Mouse (Mus musculus): ENCODE measurements around the gene Hdhd3.

Gene Hdhd3

GRCm38 (mm10) chr4:62503374-62503970 is at the start of gene Hdhd3:
Gene Hdhd3, minus strand, starts transcription at chr4:62503467.
- DNase-seq (ENCODE audit: low read depth): no peak

- DNase-seq (ENCODE audit: low read depth): peak; percentile 72
Observed at GRCm38 (mm10) chr4:62551966-62552365, 48.7 kb upstream of the Hdhd3 start.

- DNase-seq (ENCODE audit: low read depth): no peak
Observed at GRCm38 (mm10) chr4:62544801-62545200, 41.5 kb upstream of the Hdhd3 start.

GRCm38 (mm10) chr4:62543782-62544181 is 40.5 kb upstream of the Hdhd3 start:
- no peak for DNase-seq (ENCODE audit: low read depth)

- no peak for DNase-seq (ENCODE audit: low read depth)
Observed at GRCm38 (mm10) chr4:62541802-62542201, 38.5 kb upstream of the Hdhd3 start.

GRCm38 (mm10) chr4:62533729-62534128 is 30.5 kb upstream of the Hdhd3 start:
- DNase-seq (ENCODE audit: low read depth): no peak

- no peak for DNase-seq (ENCODE audit: low read depth)
Observed at GRCm38 (mm10) chr4:62527655-62528054, 24.4 kb upstream of the Hdhd3 start.

GRCm38 (mm10) chr4:62526256-62526655 is 23.0 kb upstream of the Hdhd3 start:
- DNase-seq (ENCODE audit: low read depth): no peak

- no peak for DNase-seq (ENCODE audit: low read depth)
Observed at GRCm38 (mm10) chr4:62525489-62525811, 22.2 kb upstream of the Hdhd3 start.

- peak; percentile 99 for DNase-seq (ENCODE audit: low read depth)
Observed at GRCm38 (mm10) chr4:62524651-62525488, 21.6 kb upstream of the Hdhd3 start, which contains the start of the genes Pole3 and 4933430I17Rik. Gene Pole3, minus strand, starts transcription at chr4:62525068. Gene 4933430I17Rik, plus strand, starts transcription at chr4:62525369.

- DNase-seq (ENCODE audit: low read depth): no peak
Observed at GRCm38 (mm10) chr4:62520892-62521400, 17.7 kb upstream of the Hdhd3 start.

GRCm38 (mm10) chr4:62519849-62520233 is 16.6 kb upstream of the Hdhd3 start, which contains the start of gene Alad:
Gene Alad, minus strand, starts transcription at chr4:62519918.
- peak; percentile 75 for DNase-seq (ENCODE audit: low read depth)

- no peak for DNase-seq (ENCODE audit: low read depth)
Observed at GRCm38 (mm10) chr4:62519122-62519848, 16.0 kb upstream of the Hdhd3 start.

GRCm38 (mm10) chr4:62518416-62519121 is 15.3 kb upstream of the Hdhd3 start:
- no peak for DNase-seq (ENCODE audit: low read depth)

- no peak for DNase-seq (ENCODE audit: low read depth)
Observed at GRCm38 (mm10) chr4:62517538-62518415, 14.5 kb upstream of the Hdhd3 start.

- DNase-seq (ENCODE audit: low read depth): no peak
Observed at GRCm38 (mm10) chr4:62517046-62517445, 13.8 kb upstream of the Hdhd3 start.

GRCm38 (mm10) chr4:62516579-62516978 is 13.3 kb upstream of the Hdhd3 start:
- DNase-seq (ENCODE audit: low read depth): no peak

- no peak for DNase-seq (ENCODE audit: low read depth)
Observed at GRCm38 (mm10) chr4:62516079-62516478, 12.8 kb upstream of the Hdhd3 start.

- DNase-seq (ENCODE audit: low read depth): no peak
Observed at GRCm38 (mm10) chr4:62515490-62515889, 12.2 kb upstream of the Hdhd3 start.

- no peak for DNase-seq (ENCODE audit: low read depth)
Observed at GRCm38 (mm10) chr4:62514995-62515394, 11.7 kb upstream of the Hdhd3 start.

GRCm38 (mm10) chr4:62513998-62514506 is 10.8 kb upstream of the Hdhd3 start:
- no peak for DNase-seq (ENCODE audit: low read depth)

Data from naive thymus-derived CD4-positive, alpha-beta T cell, adult 2 months (primary cell).